Mouse (Mus musculus) heart, adult 2 months (tissue): ENCODE measurements around the gene Pnmal1.

Experiments used
- CTCF ChIP-seq: fragments of 200-600 bp; IDR thresholded peaks from 2 replicates; pipeline ENCODE4 v1.8.1; 2022; ENCODE audit warnings: antibody characterized with exemption, mild to moderate bottlenecking, moderate library complexity
- EP300 ChIP-seq: fragments of 200-500 bp; IDR thresholded peaks from 2 replicates; pipeline ENCODE4 v1.6.1; 2011; ENCODE audit warnings: low read depth, low read length, control low read depth; ENCODE audit not compliant: insufficient read depth
- POLR2A ChIP-seq: fragments of 200-500 bp; IDR thresholded peaks from 2 replicates; pipeline ENCODE4 v1.6.1; 2011; ENCODE audit warnings: mild to moderate bottlenecking, low read depth, low read length, control low read depth; ENCODE audit not compliant: insufficient read depth

DNA sequence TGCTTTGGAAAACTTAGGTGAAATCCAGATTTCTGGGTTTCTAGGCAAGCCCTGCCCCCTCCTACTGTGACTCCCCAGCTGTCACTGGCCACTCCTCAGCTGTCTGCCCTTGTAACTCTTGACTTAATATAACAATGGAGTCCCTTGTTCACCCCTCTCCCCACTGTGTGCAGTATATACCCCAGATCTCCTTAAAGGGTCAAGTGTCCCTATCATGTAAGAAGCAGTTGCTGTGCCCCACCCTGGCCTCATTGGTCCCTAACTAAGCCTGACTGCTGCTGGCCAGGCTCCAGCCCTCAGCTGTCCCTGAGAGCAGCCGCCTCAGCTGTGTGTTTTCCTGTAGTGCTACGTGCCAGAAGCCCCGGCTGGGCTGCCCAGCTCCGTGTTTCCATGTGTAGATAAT, 11.5 kb upstream of the Pnmal1 start:
- no peak for TF ChIP-seq POLR2A
- no peak for TF ChIP-seq CTCF
- TF ChIP-seq EP300, result no peak
